Mouse (Mus musculus) splenic B cell, adult 2 months (primary cell): ENCODE data around the gene Itm2c.

Source experiments
- DNase-seq: peaks from one replicate; pipeline ENCODE4 v3.0.0-alpha.2; 2011; ENCODE audit warnings: low read depth, low spot score
- H3K27me3 ChIP-seq: 2 replicates; pipeline ENCODE4 v1.6.1; 2012; ENCODE audit warnings: mild to moderate bottlenecking, low read length, moderate library complexity, mixed read lengths; ENCODE audit not compliant: control insufficient read depth, poor library complexity, insufficient read depth, severe bottlenecking
- H3K36me3 ChIP-seq: 2 replicates; pipeline ENCODE4 v1.6.1; 2012; ENCODE audit warnings: mild to moderate bottlenecking, low read length, moderate library complexity, mixed read lengths; ENCODE audit not compliant: control insufficient read depth, poor library complexity, insufficient read depth, severe bottlenecking

Itm2c gene

DNA sequence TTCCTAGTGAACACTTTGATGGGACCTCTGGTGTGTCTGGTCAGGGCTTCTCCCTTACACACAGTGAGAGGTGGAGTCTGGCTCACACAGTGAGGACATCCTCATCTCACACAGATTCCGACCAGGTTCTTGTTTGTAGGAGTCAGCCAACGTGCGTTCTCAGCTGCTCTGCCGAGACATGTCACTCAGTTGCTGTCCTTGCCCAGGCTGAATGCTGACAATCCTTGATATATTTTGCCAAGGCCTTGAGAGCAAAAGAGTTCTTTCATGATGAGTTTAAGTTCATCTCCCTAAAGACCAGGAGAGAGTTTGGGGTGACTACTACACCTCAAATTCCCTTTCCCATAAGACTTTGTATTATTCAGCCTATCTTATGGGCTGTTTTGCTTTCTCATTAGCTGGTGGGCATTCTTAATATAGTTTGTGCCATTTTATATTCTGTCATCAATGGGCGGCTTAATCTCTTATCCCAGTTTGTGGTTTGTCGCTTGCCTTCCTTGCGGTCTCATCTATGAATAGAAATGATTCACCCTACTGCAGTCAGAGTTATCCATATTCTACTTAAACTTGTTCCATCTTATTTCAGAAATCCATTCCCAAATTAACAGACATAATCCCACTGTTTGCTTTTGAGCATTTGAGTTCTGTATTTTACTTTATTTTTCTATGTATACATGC, 19.1 kb downstream of the Itm2c start:
- no peaks in the 10 kb centered on the region for H3K36me3 ChIP-seq
- H3K27me3 ChIP-seq = no peaks in the 10 kb centered on the region

DNA sequence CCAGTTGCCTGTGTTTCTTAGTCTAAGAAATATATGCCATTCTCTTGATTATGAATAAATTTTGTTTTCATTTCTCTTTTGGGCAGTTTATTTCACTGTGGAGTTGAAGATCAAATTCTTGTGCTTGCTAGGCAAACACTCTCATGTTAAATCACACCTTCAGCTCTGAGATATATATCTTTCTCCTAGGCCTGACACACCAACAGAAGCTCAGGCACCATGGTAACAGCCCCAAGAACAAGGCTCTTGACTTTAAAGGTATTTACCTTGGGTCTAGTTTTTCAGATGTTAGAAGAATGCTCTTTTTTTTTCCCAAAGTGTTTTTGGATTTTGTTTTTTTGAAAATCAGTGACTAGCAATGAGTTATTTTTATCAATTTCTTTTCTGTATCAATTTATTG, 21.8 kb downstream of the Itm2c start:
- no peaks in the 10 kb centered on the region for H3K27me3 ChIP-seq
- no peak for DNase-seq
- H3K36me3 ChIP-seq = no peaks in the 10 kb centered on the region

More for the DNA sequence above, 19.1 kb downstream of the Itm2c start:
- no peak for DNase-seq

DNA sequence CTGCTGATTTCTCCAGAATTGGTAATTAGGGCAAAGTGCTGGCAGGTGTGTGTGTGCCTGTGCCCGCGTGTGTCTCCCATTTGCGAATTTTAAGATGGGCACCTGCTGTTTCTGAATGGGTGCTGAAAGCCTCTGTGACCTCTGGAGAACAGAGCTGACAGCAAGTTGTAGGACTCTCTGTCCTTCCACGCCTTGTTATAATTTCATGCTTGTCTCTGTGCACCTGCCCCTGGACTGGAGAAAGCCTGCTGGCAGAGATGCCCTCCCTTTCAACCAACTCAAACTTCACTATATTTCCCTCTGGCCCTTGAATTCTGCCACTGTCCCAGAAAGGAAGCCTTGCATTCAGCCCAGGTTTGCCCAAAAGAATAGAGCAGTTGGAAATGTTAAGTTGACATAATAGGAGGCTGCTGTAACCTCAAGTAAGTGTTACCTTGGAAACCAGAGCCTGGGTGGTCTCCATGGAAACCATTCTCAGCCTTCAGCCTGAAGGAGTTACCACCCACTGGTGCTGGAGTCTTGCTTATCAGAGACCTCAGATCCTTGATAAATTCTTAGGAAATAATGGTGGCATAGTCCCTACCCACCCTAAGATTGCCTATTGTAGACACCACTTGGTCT, 22.9 kb downstream of the Itm2c start:
- DNase-seq = no peak

DNA sequence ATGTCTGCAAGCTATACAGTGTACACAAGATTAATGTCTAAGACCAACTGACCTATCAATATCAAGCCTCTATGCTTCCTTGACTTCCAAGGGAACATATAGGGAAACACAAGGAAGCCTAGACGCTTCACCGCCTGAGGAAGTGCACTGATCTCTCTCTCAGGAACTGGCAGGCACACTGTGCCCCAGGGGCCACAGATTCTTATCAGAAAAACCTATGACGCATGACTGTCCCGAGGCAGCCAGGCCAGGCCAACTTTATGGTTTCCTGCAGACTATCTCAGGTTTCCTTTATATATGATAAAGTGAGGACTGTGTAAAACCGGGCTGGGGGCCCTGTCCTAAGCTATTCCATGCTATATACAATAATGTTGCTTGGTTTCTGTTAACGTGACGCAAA, 25.5 kb downstream of the Itm2c start:
- no peak for DNase-seq
- Histone ChIP-seq H3K27me3 (no peaks in the 10 kb centered on the region), H3K36me3 (no peaks in the 10 kb centered on the region)

More for the DNA sequence above, 22.9 kb downstream of the Itm2c start:
- H3K36me3 ChIP-seq = no peaks in the 10 kb centered on the region
- no peaks in the 10 kb centered on the region for H3K27me3 ChIP-seq

DNA sequence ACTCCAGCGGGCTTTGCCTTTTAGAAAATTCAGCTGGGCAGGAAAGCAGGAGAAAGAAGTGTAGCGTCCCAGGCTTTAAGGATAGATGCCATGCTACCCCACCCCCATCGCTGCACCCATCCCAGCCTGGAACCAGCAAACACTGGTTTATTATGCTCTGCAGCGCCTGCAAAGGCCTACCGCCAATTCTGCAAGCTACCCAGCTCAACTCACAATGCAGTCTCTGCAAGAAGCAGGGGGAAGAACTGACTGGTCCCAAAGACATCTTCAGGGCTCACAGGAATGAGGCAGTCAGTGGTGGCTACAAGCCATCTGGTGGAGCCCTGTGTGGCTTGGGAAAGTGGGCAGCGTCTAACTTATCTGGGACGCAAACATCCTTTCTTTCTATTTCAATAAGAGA, 27.6 kb downstream of the Itm2c start:
- H3K27me3 ChIP-seq = no peaks in the 10 kb centered on the region
- DNase-seq = no peak

DNA sequence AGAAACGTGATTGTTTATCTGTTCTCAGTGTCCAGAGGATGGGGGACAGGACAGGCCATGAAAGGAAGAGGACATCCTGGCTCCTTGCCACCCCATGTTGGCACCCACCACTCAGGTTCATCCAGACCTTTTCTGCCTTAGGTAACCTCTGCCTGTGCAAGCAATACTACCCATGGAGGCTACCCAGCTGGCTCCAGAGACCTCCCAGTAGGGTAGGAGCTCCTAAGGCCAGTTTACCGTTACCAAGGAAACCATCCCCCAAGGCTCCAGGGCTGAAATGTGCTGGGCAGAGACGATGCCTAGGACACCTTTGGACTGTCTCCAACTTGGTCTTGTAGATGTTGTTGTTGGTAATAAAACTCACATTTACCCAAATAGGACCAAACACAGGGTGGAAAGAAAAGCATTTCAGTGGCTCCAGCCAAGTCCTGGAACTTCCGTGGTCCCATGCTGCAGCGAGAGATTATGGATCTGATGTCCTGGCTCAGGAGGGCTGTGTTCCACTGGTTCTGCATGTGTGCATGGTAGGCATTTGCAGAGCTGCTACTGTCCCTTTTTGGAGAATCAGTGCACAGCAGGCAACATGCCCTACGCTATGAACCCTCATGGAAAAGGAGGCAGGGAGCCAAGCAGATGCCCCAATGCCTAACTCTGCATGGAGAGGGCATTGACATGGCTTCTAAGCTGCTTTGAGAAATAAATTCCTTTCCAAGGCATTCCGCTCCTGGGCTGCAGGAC, 28.2 kb downstream of the Itm2c start:
- no peaks in the 10 kb centered on the region for H3K27me3 ChIP-seq
- DNase-seq = no peak
- no peaks in the 10 kb centered on the region for H3K36me3 ChIP-seq

More for the DNA sequence above, 27.6 kb downstream of the Itm2c start:
- no peaks in the 10 kb centered on the region for H3K36me3 ChIP-seq

DNA sequence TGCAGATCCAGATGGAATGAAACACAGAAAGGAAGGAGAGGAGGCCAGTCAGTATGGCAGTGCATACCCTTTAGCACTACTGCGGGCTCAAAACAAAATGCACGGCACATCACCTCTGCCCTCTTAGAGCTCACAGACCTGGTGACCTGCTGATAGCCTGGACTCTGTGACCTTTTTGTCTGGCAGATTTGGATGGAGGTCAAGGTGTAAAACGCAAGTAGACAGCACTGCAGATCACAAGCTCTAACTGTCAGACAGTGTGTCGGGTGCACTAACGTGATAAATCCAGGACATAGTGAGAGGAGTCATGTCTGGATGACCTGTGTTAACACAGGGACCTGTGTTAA, 28.8 kb downstream of the Itm2c start:
- Histone ChIP-seq H3K36me3 (no peaks in the 10 kb centered on the region), H3K27me3 (no peaks in the 10 kb centered on the region)
- DNase-seq = no peak

DNA sequence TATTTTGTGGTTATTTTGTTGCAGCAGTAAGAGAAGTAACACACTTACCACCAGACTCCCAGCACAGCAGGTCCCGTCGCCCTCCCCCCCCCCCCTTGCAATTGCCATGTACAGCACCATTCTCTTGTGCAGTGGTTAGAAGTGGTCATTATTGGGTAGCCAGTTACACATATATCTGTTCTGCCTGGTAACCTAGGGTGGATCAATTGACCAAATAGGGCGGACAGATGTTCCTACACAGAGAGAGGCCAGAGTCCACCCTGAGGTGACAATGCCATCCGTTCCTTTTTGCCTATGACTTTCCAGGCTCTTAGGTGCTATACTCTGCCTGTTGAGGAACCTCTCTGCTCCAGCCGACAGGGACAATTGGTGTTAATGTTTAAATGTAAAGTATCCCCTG, 31.1 kb downstream of the Itm2c start:
- Histone ChIP-seq H3K36me3 (no peaks in the 10 kb centered on the region), H3K27me3 (no peaks in the 10 kb centered on the region)
- no peak for DNase-seq

DNA sequence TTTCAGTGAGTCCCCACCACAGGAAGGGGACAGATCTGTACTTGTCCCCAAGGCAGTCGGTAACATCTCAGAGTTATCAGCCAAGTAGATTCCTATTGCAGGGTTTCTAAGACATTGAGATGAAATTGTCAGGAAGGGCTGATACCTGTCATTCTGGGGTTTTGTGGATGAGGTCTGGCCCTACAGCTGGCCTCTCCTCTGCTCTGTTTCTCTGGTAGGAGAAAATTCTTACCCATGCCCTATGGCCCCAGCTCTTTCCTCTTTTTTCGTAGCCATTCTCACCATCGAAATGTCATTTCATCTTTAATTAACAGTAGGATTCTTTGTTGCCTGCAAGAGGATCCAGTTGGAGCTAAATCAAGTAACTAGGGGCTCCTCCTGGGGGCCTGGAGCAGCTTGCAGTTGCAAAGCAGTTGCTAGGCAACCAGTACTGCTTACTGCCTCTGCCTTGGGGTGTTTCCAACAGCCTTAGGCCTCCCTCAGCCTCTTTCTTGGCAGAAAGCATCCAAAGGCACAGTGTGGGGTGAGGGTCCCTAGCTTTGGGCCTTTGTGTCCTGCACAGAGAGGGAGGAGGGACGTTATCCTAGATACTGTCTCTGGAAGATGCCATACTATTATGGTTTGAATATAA, 34.1 kb downstream of the Itm2c start, which contains the start of gene 4933407L21Rik:
4933407L21Rik (plus strand) TSS at position 427 of the 631 bp plus-strand sequence.
- no peaks in the 10 kb centered on the region for H3K36me3 ChIP-seq
- DNase-seq = no peak
- H3K27me3 ChIP-seq = no peaks in the 10 kb centered on the region

DNA sequence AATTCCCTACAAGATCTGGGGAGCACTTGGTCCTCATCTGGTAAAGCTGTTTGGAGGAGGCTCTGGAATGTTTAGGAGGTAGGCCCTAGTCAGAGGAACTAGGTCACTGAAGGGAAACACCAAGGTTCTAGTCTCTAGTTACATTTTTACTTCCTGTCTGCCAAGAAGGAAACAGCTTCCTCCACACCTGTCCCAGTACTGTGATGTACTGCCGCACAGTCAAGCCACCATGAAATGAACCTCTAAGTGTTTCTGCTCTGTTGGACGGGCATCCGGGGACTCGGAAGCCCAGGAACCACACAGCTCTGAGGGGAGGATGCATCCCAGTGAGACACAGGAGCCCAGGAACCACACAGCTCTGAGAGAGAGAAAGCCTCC, 34.6 kb downstream of the Itm2c start:
- H3K36me3 ChIP-seq = no peaks in the 10 kb centered on the region

DNA sequence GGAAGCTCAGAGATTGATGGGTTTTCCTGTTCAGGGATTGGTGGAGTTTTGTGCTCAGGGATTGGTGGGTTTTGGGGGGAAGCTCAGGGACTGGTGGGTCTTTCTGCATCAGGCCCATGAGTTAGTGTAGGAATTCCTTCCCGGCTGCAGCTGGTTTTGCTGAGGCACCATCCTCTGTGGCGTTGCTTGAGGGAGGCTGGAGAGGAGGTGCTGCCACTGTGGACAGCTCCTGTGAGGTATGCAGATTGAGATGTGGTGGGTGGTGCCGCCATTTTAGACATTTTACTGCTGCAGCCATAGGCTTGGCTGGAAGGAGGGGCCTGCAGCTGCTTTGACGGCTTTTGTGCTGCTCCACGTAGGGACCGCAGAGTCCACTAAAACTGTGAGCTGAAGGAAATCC, 35.3 kb downstream of the Itm2c start:
- Histone ChIP-seq H3K36me3 (no peaks in the 10 kb centered on the region), H3K27me3 (no peaks in the 10 kb centered on the region)
- DNase-seq = no peak

More for the DNA sequence above, 34.6 kb downstream of the Itm2c start:
- no peak for DNase-seq
- no peaks in the 10 kb centered on the region for H3K27me3 ChIP-seq

DNA sequence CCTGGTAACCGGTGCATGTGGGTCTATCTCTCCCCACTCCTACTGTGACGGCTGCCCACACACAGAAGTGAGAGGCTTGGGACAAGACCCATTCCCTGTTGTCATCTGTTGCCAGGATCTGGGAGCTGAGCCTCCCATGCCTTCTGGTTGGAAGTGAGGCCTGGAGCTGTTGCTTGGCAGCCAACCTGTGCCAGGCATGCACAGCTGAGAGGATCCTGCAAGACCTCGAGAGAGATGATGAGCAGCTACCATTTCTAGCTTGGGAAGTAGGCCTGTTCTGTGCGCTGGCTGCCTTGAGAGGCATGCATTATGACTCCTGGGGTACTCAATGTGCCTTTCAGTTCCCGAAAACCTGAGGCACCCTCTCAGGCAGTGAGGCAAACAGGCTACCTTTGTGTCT, 37.1 kb downstream of the Itm2c start:
- Histone ChIP-seq H3K36me3 (no peaks in the 10 kb centered on the region), H3K27me3 (no peaks in the 10 kb centered on the region)
- DNase-seq = no peak

DNA sequence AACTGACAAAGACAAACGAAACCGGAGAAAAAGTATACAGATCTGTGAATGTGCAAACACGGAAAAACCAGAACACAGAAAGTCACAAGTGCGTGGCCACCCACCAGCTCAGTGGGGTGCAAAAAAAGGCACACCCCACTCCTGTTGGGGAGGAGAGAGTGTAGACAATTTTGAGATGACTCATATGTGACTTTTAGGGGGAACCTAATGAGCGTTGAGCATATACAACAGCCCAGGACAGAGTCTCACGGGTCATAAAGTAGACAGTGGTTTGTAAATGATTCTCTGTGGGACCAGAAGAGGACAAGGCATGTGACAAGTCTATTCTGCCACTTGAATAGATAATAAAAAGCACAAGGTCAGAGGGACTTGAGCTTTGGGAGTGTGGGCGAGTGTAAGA, 39.1 kb downstream of the Itm2c start:
- Histone ChIP-seq H3K36me3 (no peaks in the 10 kb centered on the region), H3K27me3 (no peaks in the 10 kb centered on the region)
- peak; percentile 61 for DNase-seq

DNA sequence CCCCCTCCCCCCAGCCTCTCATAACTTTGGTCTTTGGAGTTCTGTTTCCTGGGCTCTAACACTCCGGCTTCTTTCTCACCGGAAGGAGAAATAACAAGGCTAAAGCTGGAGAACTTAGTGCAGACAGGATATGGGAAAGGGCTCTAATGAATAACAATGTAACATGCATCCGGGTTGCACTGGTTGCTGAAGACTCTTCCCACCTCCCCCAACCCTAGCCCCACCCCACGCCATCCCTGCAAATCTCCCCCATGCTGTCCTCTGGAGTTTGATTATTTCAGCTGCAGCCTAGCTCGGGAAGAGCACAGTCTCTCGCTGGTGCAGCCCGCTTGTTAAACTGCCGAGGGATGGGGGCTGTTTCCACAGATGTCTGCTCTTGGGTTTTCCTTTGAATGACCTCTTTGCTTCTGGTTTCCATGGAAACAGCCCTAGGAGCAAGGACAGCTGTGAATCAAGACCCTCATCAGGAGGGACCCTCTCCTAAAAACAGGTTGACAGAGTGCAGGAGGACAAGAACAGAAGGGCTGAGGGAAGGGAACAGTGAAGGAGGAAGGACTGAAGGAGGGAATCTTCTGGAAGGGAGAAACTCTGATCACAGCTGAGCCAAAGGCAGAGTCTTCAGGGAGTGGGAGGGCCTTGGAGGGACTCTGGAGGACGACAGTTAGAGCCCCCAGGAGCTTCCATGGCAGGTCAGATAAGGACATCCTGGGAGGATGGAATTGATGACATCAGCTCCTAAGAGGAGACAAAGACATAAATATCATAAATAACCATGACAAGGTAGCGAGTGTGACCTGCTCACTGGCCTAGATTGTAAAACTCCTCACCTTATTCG, 39.8 kb downstream of the Itm2c start:
- H3K27me3 ChIP-seq = no peaks in the 10 kb centered on the region
- H3K36me3 ChIP-seq = no peaks in the 10 kb centered on the region
- DNase-seq = no peak
